Mouse (Mus musculus) liver, embryonic 15.5 days (tissue): ENCODE measurements at regions not wholly inside any gene's neighbourhood (a gene's known extent, or its start where the extent isn't known, plus 50 kb on each side); places are given as distances from the start of the nearest gene placed in this dataset.

Experiments
- ATAC-seq: fragments of 200-750 bp; cut with Nextera tagmentation; 2 replicates; pipeline ENCODE4 v1.8.0; 2017; ENCODE audit warnings: moderate number of reproducible peaks, mild to moderate bottlenecking, moderate library complexity; ENCODE audit not compliant: insufficient read depth
- H3K27ac ChIP-seq: fragments of 300-500 bp; sonication (generic); replicated peaks from 2 replicates; pipeline ENCODE4 v1.5.1; 2015; ENCODE audit warnings: mild to moderate bottlenecking, inconsistent platforms
- H3K27me3 ChIP-seq: fragments of 300-500 bp; sonication (generic); 2 replicates; pipeline ENCODE4 v1.6.1; 2015; ENCODE audit warnings: mild to moderate bottlenecking, inconsistent platforms
- H3K36me3 ChIP-seq: fragments of 300-500 bp; sonication (generic); replicated peaks from 2 replicates; pipeline ENCODE4 v1.6.1; 2015; ENCODE audit warnings: moderate library complexity, mild to moderate bottlenecking, inconsistent platforms
- H3K4me1 ChIP-seq: fragments of 300-500 bp; sonication (generic); replicated peaks from 2 replicates; pipeline ENCODE4 v1.6.1; 2015; ENCODE audit warnings: inconsistent platforms
- H3K4me2 ChIP-seq: fragments of 300-500 bp; sonication (generic); 2 replicates; pipeline ENCODE4 v1.6.1; 2015; ENCODE audit warnings: moderate library complexity, mild to moderate bottlenecking, inconsistent platforms
- H3K4me3 ChIP-seq: fragments of 300-500 bp; sonication (generic); replicated peaks from 2 replicates; pipeline ENCODE4 v1.5.1; 2015; ENCODE audit warnings: mild to moderate bottlenecking, inconsistent platforms
- H3K9ac ChIP-seq: fragments of 300-500 bp; sonication (generic); 2 replicates; pipeline ENCODE4 v1.6.1; 2015; ENCODE audit warnings: moderate library complexity, mild to moderate bottlenecking, inconsistent platforms
- H3K9me3 ChIP-seq: fragments of 300-500 bp; sonication (generic); replicated peaks from 2 replicates; pipeline ENCODE4 v1.6.1; 2016; ENCODE audit warnings: inconsistent platforms
- WGBS: fragments of 180-500 bp; shearing (Covaris S2); methylation state at CpG from one replicate; pipeline ENCODE4 v1.1.7; 2015; ENCODE audit warnings: mixed read lengths; ENCODE audit not compliant: insufficient replicate concordance; 5-methylcytosine and 5-hydroxymethylcytosine counted together

DNA sequence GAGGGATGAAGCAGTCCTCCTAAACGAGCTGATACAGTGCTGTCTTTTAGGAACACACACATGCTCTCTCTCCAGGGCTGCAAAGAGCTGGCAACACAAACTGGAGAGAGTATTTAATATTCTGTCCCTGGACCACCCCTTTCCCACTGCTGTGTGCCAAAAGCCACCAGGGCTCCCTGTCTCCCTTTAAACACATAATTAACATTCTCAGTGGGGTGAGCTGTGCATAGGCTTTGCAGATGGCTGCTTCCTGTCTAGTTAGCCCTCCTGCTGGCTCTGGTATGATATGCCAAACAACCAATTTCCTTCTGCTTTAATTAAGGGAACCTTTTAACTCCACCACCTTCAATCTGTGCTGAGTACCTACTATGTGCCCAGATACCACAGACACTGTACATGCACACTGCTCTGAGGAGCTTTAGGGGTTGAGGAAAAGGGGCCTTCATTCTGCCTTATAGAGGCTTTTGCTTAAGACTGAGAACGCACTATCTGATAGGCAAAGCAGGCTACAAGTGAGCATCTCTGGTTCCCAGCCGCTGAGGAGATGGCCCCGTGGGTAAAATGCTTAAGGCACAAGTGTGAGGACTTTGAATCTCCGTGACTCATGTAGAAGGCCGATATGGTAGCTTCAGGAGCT lies 222.9 kb upstream of the Lmcd1 start:
- Histone ChIP-seq H3K4me3 (no peak overlapping the region), H3K36me3 (no peaks in the 10 kb centered on the region), H3K9ac (no peak overlapping the region), H3K27me3 (no peaks in the 10 kb centered on the region), H3K27ac (no peak overlapping the region), H3K9me3 (no peaks in the 10 kb centered on the region), H3K4me2 (no peak overlapping the region), H3K4me1 (no peaks in the 10 kb centered on the region)
- WGBS = 51% methylated on average over 6 of the region's 6 CpGs
- no peak for ATAC-seq

DNA sequence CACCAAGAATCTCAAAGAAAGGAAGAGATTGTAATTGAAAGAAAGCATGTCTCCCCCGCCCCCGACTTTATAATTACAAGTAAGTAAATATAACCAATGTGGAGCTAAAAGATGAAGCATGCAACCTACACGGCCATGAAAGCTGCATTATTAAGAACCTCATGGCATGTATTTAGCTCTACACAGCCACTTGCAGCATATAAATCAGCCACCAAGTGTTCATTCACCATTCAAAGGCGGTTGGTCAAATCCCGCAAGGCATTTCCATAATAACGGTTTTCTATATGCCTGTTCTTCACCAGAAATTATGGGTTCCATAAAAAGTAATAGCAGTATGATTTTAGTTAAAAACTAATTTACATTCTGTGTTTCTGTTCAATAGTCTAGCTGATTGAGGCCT lies 221.4 kb upstream of the Lmcd1 start:
- Histone ChIP-seq H3K4me3 (no peak overlapping the region), H3K4me1 (no peaks in the 10 kb centered on the region), H3K27ac (no peak overlapping the region), H3K36me3 (no peaks in the 10 kb centered on the region), H3K4me2 (no peak overlapping the region), H3K27me3 (no peaks in the 10 kb centered on the region), H3K9ac (no peak overlapping the region), H3K9me3 (no peaks in the 10 kb centered on the region)
- ATAC-seq = no peak
- WGBS = 71% methylated on average over 6 of the region's 6 CpGs

DNA sequence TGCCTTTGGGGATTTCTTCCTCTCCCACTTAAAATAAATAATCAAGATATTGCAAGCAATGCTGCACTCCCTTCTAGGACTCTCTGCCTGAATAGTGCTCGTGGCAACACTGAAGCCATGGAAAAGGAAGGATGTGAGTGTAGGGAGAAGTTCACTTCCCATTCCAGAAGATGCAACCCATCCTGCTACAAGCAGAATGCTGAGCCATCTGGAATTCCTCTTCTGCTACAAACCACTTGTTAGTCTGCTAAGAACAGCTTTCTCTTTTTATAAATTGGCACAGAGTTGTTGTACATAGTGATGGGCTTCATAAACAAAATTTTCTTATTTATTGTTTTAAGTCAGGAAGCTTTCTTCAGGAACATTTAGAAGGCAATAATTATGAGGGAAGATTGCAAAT lies 215.7 kb upstream of the Lmcd1 start:
- H3K9ac ChIP-seq = no peak overlapping the region
- H3K36me3 ChIP-seq = no peaks in the 10 kb centered on the region
- no peak overlapping the region for H3K4me3 ChIP-seq
- H3K4me2 ChIP-seq = no peak overlapping the region
- 13% methylated on average over 1 of the region's 1 CpGs for WGBS
- no peaks in the 10 kb centered on the region for H3K4me1 ChIP-seq
- ATAC-seq = no peak
- H3K27me3 ChIP-seq = no peaks in the 10 kb centered on the region
- no peaks in the 10 kb centered on the region for H3K9me3 ChIP-seq
- no peak overlapping the region for H3K27ac ChIP-seq

DNA sequence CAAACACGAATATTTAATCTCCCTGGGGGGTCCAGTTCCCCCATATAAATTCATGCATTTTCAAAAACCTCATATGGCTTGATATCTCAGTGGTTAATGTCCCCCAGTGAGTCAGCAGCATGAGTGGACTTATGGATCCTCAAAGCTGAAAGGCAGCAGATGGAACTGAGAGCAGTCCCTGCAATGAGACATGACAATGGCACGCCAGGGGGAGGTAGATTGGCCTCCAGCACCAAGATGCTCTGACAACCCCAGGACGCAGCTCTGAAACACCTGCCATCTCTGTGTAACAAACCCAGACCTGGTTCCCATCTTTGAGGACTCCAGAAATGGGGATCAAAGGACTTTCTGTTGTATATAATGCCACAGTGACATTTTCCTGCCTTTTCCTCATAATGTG lies 210.6 kb upstream of the Lmcd1 start:
- Histone ChIP-seq H3K27ac (no peak overlapping the region), H3K4me1 (no peaks in the 10 kb centered on the region), H3K9me3 (no peaks in the 10 kb centered on the region), H3K4me3 (no peak overlapping the region), H3K27me3 (no peaks in the 10 kb centered on the region), H3K9ac (no peak overlapping the region), H3K4me2 (no peak overlapping the region), H3K36me3 (no peaks in the 10 kb centered on the region)
- WGBS = 46% methylated on average over 3 of the region's 3 CpGs
- no peak for ATAC-seq

DNA sequence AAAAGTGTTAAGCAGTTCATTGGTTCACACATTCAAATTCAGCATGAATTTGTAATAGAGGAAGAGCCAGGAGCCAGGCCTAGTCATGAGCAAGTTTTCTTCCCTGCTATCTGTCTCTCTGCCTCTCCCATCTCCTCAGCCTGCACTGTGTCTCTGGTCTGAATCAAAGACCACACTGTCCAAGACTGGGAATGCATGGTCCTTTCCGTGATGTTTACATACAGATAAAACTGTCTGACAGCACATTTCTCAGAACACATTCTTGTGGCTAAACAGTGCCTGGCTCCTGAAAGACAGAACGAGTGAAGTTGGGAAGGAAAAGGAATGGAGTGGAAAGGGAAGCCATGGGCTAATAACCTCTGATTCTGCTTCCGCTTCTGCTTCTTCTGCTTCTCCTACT lies 183.0 kb upstream of the Lmcd1 start:
- Histone ChIP-seq H3K36me3 (no peaks in the 10 kb centered on the region), H3K9me3 (no peaks in the 10 kb centered on the region), H3K4me3 (no peak overlapping the region), H3K4me1 (no peaks in the 10 kb centered on the region), H3K27ac (no peak overlapping the region), H3K9ac (no peak overlapping the region), H3K4me2 (no peak overlapping the region), H3K27me3 (no peaks in the 10 kb centered on the region)
- ATAC-seq = no peak
- 52% methylated on average over 3 of the region's 3 CpGs for WGBS

DNA sequence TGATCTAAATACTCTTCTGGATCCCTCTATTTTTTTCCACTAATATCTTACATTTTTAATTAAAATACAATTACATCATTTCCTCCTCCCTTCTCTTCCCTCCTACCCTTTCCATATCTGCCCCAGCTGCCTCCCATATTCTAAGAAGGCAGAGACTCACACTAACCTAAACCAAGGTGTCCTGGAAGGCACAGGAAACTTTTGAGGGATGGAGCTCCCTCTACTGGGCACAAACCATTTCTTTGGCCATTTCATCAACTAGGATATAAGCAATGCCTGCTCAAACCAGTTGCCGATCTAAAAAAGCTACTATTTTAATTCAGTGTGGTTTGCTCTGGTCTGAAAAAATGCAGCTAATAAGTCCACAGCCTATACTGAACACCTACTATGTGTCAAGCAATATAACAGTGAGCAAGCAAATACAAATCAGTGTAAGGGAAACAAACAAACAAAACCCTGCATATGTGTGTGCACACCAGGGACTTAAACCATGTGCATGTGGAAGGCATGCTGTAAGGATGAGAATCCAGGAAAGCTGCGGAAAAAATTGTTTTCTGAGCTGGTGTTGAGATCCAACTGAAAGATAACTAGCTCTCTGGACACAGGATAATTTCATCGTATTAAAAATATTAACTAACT lies 182.3 kb upstream of the Lmcd1 start:
- no peak overlapping the region for H3K27ac ChIP-seq
- WGBS = 42% methylated on average over 3 of the region's 3 CpGs
- no peaks in the 10 kb centered on the region for H3K9me3 ChIP-seq
- no peak for ATAC-seq
- H3K36me3 ChIP-seq = no peaks in the 10 kb centered on the region
- no peaks in the 10 kb centered on the region for H3K27me3 ChIP-seq
- H3K9ac ChIP-seq = no peak overlapping the region
- no peak overlapping the region for H3K4me3 ChIP-seq
- H3K4me1 ChIP-seq = no peaks in the 10 kb centered on the region
- H3K4me2 ChIP-seq = no peak overlapping the region

DNA sequence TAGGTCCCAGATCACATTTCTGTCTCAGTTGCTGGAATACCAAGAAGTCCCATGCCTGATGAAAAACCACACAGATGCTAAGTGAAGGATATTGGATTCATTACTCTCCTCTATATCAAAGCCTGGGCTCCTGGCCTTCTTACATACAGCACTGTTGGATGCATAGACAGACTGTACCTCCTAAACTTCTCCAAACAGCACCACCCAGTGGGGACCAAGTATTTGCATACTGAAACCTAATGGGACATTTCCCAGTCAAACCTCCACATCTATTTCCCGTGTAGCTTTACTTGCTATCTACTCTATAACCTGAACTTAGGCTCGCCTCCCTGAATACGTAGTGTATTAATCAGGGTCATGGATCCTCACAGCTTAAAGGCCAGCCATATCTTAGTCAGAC lies 180.3 kb upstream of the Lmcd1 start:
- Histone ChIP-seq H3K4me2 (no peak overlapping the region), H3K27me3 (no peaks in the 10 kb centered on the region), H3K27ac (no peak overlapping the region), H3K9ac (no peak overlapping the region), H3K4me3 (no peak overlapping the region), H3K4me1 (no peaks in the 10 kb centered on the region), H3K9me3 (no peaks in the 10 kb centered on the region), H3K36me3 (no peaks in the 10 kb centered on the region)
- WGBS = 54% methylated on average over 3 of the region's 3 CpGs
- no peak for ATAC-seq

DNA sequence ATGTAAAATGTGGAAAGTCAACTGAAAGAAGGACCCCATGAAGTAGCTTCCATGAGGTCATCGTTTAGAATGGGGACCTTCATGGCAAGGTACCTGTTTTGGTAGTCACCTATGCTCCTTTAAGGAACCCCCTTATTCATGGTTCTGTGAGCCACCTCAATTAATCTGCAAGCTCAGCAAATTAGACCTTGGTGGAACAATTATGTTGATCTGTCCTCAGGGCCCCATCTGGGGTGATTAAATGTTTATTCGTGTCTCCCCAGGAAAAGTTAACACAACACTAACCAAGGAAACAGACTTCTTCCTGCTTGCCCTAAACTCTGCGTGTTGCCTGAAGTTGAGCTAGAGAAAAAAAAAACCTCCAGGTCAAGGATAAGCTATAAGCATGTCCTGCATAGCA lies 175.9 kb upstream of the Lmcd1 start:
- Histone ChIP-seq H3K4me3 (no peak overlapping the region), H3K4me1 (no peaks in the 10 kb centered on the region), H3K27me3 (no peaks in the 10 kb centered on the region), H3K9me3 (no peaks in the 10 kb centered on the region), H3K9ac (no peak overlapping the region), H3K4me2 (no peak overlapping the region), H3K36me3 (no peaks in the 10 kb centered on the region), H3K27ac (no peak overlapping the region)
- no peak for ATAC-seq
- 36% methylated on average over 3 of the region's 3 CpGs for WGBS

DNA sequence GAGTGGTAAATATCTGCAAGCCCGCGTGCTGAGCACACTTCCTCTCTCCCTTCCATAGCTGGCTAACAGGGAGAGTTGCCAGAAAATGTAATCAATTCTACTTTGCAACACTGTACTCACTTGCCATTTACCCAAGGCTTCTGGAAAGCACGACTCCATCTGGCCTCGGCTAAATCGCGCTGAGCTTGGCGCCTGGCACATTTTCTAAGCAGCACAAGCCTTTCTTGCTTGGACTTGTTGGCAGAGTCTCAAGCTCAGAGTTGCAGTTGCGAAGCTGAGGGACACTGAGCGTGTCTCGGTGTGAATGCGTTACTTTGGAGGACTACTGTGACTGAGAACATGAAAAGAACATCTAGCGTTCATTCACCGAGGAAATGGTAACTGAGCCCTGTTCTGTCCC lies 164.9 kb upstream of the Lmcd1 start:
- H3K4me2 ChIP-seq = no peak overlapping the region
- H3K9ac ChIP-seq = no peak overlapping the region
- H3K4me3 ChIP-seq = no peak overlapping the region
- no peaks in the 10 kb centered on the region for H3K27me3 ChIP-seq
- H3K36me3 ChIP-seq = no peaks in the 10 kb centered on the region
- H3K27ac ChIP-seq = no peak overlapping the region
- H3K9me3 ChIP-seq = no peaks in the 10 kb centered on the region
- no peak for ATAC-seq
- WGBS = 73% methylated on average over 13 of the region's 13 CpGs
- H3K4me1 ChIP-seq = no peaks in the 10 kb centered on the region

DNA sequence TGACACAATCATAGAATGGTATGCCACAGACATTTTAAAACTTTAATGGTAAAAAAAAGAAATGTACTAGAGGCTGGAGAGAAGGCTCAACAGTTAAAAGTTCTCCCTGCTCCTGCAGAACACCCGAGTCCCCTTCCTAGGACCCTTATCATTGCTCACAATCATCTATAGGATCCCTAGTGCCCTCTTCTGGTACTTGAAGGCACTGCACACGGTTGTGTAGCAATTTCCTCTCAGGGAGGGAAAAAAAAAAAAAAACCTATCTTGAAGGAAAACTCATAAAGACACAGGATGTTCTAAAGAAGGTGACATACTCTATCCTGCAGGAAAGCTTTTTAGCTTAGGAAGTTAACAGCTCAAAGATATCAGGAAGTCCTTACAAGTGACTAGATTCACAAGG lies 154.4 kb upstream of the Lmcd1 start:
- no peak for ATAC-seq
- Histone ChIP-seq H3K9me3 (no peaks in the 10 kb centered on the region), H3K36me3 (no peaks in the 10 kb centered on the region), H3K27me3 (no peaks in the 10 kb centered on the region), H3K27ac (no peak overlapping the region), H3K4me1 (no peaks in the 10 kb centered on the region), H3K9ac (no peak overlapping the region), H3K4me2 (no peak overlapping the region), H3K4me3 (no peak overlapping the region)
- WGBS = 33% methylated on average over 2 of the region's 2 CpGs

DNA sequence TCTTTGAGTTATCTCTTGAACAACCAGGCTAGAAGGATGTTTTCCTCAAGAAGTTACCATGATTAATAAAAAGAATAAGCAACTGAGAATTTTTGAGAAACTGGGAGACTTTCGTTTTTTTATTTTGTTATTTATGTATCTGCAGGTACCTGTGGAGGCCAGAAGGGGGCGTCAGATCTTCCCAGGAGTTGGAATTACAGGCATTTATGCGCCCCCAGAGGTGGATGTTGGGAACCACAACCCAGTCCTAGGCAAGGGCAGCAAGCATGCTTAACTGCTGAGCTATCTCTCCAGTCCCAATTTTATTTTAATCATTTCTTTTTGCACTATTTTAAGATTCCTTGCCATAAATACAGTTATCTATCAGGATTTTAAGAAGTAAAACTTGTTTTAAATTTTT lies 140.0 kb upstream of the Lmcd1 start:
- no peaks in the 10 kb centered on the region for H3K9me3 ChIP-seq
- no peak overlapping the region for H3K4me2 ChIP-seq
- no peaks in the 10 kb centered on the region for H3K4me1 ChIP-seq
- H3K4me3 ChIP-seq = no peak overlapping the region
- no peaks in the 10 kb centered on the region for H3K36me3 ChIP-seq
- no peak for ATAC-seq
- no peaks in the 10 kb centered on the region for H3K27me3 ChIP-seq
- WGBS = 16% methylated on average over 3 of the region's 3 CpGs
- H3K27ac ChIP-seq = no peak overlapping the region
- H3K9ac ChIP-seq = no peak overlapping the region
